In the genomic region with DNA sequence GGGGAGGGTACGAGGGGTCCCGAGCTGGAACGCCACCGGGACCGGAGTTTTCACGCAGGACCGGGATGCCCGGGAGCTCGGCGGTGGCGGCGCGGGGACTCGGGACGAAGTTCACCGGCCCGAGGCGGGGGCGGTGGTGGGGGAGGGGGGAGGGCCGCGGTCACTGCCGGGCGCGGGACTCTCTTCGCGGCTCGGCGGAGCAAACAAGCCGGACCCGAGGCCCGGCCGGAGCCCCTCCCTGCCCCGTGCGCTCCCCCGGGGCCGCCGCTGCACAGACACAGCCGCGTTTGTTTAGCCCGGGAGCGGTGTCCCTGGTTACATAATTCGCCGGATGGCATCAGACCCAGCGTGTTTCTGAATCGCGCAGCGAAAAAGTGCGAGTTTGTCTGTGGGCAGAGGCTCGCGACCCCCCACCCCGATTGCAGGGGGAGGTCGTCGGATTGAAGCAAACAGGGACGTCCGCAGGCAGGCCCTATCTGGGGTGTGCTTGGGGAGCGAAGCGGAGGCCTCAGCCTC, we compare ENCODE assay signal across 7 mouse cellular contexts. TPM values are rescaled to one million over a fixed set of nuclear protein-coding genes. Genes with fewer than 3 reads are reported as not detected.
DNase-seq lines count a peak whose midpoint lies in the region; ATAC-seq and TF ChIP-seq lines count a peak whose summit lies in the region.

No protein-coding gene starts in this region.

- intact Hi-C loops in heart, postnatal 36 days (cut with DNase I), result no loop called here
- intact Hi-C loops in left cerebral cortex, adult 2 months (cut with DNase I), result no loop called here

- H3K36me3 ChIP-seq in E14TG2a.4 (ENCODE audit: insufficient read depth, low read length), result peaks cover 29% of the 10 kb centered on the region
- peaks cover 6% of the 10 kb centered on the region; the same call in 1 of the 2 replicates for H3K36me3 ChIP-seq in embryonic facial prominence, embryonic 13.5 days
- no peaks in the 10 kb centered on the region for H3K36me3 ChIP-seq in splenic B cell, adult 2 months (ENCODE audit: control insufficient read depth, insufficient read depth, low read length, poor library complexity, severe bottlenecking)

- under 1% methylated on average over 54 of the region's 57 CpGs for WGBS in embryonic facial prominence, embryonic 13.5 days

- H3K4me2 ChIP-seq in embryonic facial prominence, embryonic 13.5 days, result peak overlapping the region; percentile 99

- peak; percentile 61 to 66 for DNase-seq in adrenal gland, adult 18-20 months (ENCODE audit: low spot score in 2 of 2)
- DNase-seq in heart, postnatal 36 days, result peak; percentile 53 to 63
- DNase-seq in left cerebral cortex, adult 2 months (ENCODE audit: extremely low spot score in 1 of 2, low spot score in 2 of 2), result peak; percentile 56 to 63
- DNase-seq in splenic B cell, adult 2 months (ENCODE audit: low read depth, low spot score), result peak; percentile 42

- H3K27ac ChIP-seq in embryonic facial prominence, embryonic 13.5 days, result peak overlapping the region; percentile 100
- H3K27ac ChIP-seq in left cerebral cortex, adult 2 months, result peak overlapping the region; percentile 99

- H3K4me1 ChIP-seq in E14TG2a.4 (replicated peaks; ENCODE audit: low read depth, low read length), result peaks cover 82% of the 10 kb centered on the region
- peaks cover 48% of the 10 kb centered on the region for H3K4me1 ChIP-seq in embryonic facial prominence, embryonic 13.5 days

- no peak for TF ChIP-seq CTCF in E14TG2a.4 (conservative IDR thresholded peaks at IDR 0.05; ENCODE audit: low read length)
- TF ChIP-seq CTCF in left cerebral cortex, adult 2 months (IDR thresholded peaks at IDR 0.05), result no peak

- peak overlapping the region; percentile 91 for H3K4me3 ChIP-seq in E14TG2a.4 (replicated peaks; ENCODE audit: low read length)
- H3K4me3 ChIP-seq in embryonic facial prominence, embryonic 13.5 days, result peak overlapping the region; percentile 95
- peak overlapping the region; percentile 97 for H3K4me3 ChIP-seq in left cerebral cortex, adult 2 months

- H3K27me3 ChIP-seq in E14TG2a.4 (ENCODE audit: insufficient read depth, low read length), result peaks cover 6% of the 10 kb centered on the region
- no peaks in the 10 kb centered on the region for H3K27me3 ChIP-seq in embryonic facial prominence, embryonic 13.5 days
- no peaks in the 10 kb centered on the region for H3K27me3 ChIP-seq in splenic B cell, adult 2 months (ENCODE audit: control insufficient read depth, insufficient read depth, low read length, poor library complexity, severe bottlenecking)

- no peaks in the 10 kb centered on the region for H3K9me3 ChIP-seq in E14TG2a.4 (ENCODE audit: low read length)
- no peaks in the 10 kb centered on the region for H3K9me3 ChIP-seq in embryonic facial prominence, embryonic 13.5 days

- ATAC-seq in embryonic facial prominence, embryonic 13.5 days (ENCODE audit: insufficient number of reproducible peaks, insufficient read depth, low FRiP score, low TSS enrichment, low read depth), result no peak
- ATAC-seq in megakaryocyte, adult 5-6 weeks (ENCODE audit: poor library complexity, severe bottlenecking), result 0 out of 2 replicates have a peak, but pooled peaks have one; percentile 11

- peak overlapping the region; percentile 99 for H3K9ac ChIP-seq in embryonic facial prominence, embryonic 13.5 days

RNA-seq across cellular contexts. Expression of a gene that starts 1.2 kb away (rescaled TPM):
- total RNA-seq in adrenal gland, adult 18-20 months (2021), result 10 to 100 TPM; 73.0 to 98.7 TPM
- polyA plus RNA-seq in embryonic facial prominence, embryonic 13.5 days (2015; fragmentation: Nextera tagmentation; extraction: Ambion mirVana), result 84.8 and 87.4 TPM in 2 replicates
- 100 to 1,000 TPM; 131 to 136 TPM for total RNA-seq in heart, postnatal 36 days (2021)
- total RNA-seq in left cerebral cortex, adult 2 months (2021), result 10 to 100 TPM; 79.4 to 83.8 TPM
- total RNA-seq in megakaryocyte, adult 5-6 weeks (2015), result 73.2 and 75.2 TPM in 2 replicates
- 38.0 and 41.9 TPM in 2 replicates for total RNA-seq in megakaryocyte, adult 5-6 weeks (2017)

RNA-seq across cellular contexts. Expression of a gene that starts 20.8 kb away (rescaled TPM):
- total RNA-seq in adrenal gland, adult 18-20 months (2021), result 1 to 10 TPM in 1 of 2 experiments, under 1 TPM in 1; 0.67 to 5.5 TPM
- polyA plus RNA-seq in embryonic facial prominence, embryonic 13.5 days (2015; fragmentation: Nextera tagmentation; extraction: Ambion mirVana), result 0.58 and 0.97 TPM in 2 replicates
- under 1 TPM; 0.35 to 0.80 TPM for total RNA-seq in heart, postnatal 36 days (2021)
- total RNA-seq in left cerebral cortex, adult 2 months (2021), result under 1 TPM; 0.18 to 0.28 TPM
- total RNA-seq in megakaryocyte, adult 5-6 weeks (2015), result 0.07 TPM in 1 of 2 replicates, not detected in the other
- total RNA-seq in megakaryocyte, adult 5-6 weeks (2017), result 0.04 and 0.16 TPM in 2 replicates

RNA-seq across cellular contexts. Expression of a gene that starts 50.9 kb away (rescaled TPM):
- total RNA-seq in adrenal gland, adult 18-20 months (2021), result 10 to 100 TPM; 55.1 to 61.3 TPM
- 78.2 and 84.5 TPM in 2 replicates for polyA plus RNA-seq in embryonic facial prominence, embryonic 13.5 days (2015; fragmentation: Nextera tagmentation; extraction: Ambion mirVana)
- total RNA-seq in heart, postnatal 36 days (2021), result 10 to 100 TPM; 56.1 to 62.2 TPM
- total RNA-seq in left cerebral cortex, adult 2 months (2021), result 10 to 100 TPM; 30.2 to 30.7 TPM
- 17.4 and 25.7 TPM in 2 replicates for total RNA-seq in megakaryocyte, adult 5-6 weeks (2015)
- total RNA-seq in megakaryocyte, adult 5-6 weeks (2017), result 17.1 and 21.0 TPM in 2 replicates
